Mouse (Mus musculus): ENCODE measurements around the gene Haghl.

The Haghl gene

DNA sequence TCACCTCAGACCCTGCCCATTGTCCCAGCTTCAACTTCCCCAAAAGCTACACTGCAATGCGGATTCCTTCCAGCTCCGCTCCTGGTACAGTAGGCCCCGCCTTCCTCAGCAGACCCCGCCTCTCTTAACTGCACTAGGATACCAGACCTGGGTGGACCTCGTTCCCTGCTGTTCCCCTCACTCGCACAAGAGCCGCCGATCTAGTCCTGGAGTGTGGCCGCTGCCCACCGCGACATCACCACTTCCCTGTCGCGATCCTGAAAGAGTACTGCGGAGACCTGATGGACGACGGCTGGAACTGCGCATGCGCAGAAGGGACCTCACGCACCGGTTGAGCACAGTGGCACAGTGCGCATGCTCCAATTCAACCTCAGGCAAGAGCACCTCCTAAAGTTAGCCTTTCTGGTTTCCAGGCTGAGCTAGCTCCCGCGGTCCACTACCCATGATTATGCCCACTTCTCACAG is at the start of gene Haghl:
Gene Haghl (minus strand): TSS at position 393 of the 465 bp plus-strand sequence.
- peak; percentile 98 for DNase-seq (ENCODE audit: low read depth, low spot score)

DNA sequence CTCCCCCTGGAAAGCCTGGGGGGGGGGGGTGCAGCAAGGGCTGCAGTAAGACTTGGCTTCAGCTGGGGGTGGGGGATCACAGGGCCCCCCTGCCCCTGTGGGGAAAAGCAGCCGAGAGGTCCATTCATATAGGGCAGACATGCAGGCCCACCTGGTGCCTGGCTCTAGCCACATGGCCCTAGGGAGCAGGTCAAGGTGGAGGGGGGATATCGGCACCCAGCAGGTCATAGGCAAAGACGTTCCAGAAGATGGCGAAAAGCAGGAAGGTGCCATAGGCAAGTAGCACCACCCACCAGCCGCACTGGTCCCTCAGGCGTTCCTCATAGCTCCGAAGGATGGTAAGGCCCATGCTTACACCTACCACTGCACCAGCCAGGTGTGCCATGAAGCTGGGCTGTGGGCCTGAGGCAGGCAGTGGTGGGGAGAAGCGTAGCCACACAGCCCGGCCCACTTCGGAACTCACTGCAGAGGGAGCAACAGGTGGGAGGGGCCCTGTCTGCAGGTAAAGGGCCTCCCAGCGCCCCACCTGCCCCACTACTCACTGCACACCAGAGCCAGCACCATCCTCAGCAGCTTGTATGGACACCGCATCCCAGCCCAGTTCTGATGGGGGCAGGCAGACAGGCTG is 49.2 kb upstream of the Haghl start:
- no peak for DNase-seq (ENCODE audit: low read depth, low spot score)

DNA sequence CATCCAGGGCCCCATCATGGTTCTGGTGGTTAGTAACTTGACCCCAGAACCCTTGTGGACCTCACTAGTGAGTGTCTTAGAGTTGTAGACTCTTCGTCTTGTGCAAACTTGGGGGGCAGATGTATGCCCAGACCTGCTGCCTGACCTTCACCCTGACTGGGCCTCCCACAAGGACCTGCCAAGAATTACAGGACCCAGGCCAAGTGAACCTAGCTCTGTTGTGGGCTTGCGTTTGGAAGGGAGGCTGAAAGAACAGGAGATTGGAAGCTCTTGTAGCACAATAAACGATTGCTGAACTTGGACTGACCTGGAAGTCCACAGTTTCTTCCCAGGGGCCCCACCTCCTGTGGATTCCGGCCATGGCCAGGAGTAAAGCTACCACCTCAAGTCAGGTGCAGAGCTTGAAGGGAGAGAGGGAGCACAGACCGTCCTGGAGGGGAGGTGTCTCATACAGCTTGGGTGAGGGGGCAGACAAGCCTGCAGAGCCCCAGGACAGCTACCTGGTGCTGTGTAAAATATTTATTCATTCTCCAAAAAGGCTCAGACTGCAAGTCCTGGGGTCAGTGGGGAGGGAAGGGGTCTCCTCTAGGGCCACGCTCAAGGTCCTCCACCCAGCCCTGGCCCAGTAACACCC is 48.6 kb upstream of the Haghl start:
- no peak for DNase-seq (ENCODE audit: low read depth, low spot score)

DNA sequence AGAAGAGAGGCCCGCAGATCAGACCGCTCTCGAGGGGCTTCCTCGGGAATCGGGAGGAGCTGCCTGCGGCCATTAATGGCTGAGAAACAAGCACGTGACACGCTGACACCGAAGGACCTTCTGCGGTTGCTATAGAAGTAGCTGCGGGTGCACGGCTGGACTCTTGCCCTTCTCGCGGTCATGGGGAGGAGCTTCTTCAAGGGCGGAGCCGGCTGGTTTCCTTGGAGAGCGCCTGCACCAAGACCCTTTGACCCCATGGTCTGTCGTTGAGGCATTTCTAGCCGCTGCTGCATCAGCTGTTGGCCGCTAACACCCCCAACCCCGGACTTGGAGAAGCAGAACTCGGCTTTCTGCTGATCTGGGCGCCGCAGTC is 47.8 kb upstream of the Haghl start, which contains the start of gene Stub1:
Gene Stub1 (minus strand): TSS at position 114 of the 373 bp plus-strand sequence.
- peak; percentile 82 for DNase-seq (ENCODE audit: low read depth, low spot score)

DNA sequence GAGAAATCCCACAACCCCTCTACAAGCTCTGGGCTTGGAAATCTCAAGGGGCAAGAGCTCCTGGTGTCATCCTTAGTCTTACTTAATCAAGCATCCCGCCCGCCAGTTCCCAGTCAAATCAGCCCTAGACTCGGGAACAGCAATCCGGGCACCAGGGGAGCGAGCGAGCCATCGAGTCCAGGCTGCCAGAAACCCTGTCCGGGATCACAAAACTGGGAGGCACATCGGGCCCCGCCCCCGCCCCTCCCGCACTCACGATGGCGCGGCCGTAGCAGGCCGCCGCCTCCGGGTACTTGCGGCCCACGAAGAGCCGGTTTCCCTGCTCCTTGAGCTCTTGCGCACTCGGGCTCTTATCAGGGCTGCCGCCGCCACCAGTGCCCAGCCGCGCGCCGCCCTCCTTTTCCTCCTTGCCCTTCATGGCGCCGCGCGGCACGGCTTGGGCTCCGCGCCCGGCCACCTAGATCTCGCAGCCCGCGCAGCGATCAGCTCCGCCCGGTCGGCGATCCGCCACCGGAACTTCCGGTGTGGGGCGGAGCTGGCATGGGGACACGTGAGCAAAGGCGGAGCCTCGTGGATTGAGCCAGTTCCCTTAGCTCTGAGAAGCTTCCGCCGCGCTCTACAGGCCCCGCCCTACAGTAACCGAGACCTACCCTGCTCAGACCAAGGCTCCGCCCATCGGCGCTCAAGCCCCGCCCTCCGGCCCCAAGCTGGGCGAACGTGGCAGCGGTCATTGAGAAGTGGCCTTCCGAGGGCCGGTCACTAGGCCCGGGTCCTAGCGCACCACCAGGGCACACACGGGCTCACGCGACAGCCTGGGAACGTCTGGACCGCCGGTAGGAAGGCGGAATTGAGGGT is 47.2 kb upstream of the Haghl start:
- DNase-seq (ENCODE audit: low read depth, low spot score) = peak; percentile 99

DNA sequence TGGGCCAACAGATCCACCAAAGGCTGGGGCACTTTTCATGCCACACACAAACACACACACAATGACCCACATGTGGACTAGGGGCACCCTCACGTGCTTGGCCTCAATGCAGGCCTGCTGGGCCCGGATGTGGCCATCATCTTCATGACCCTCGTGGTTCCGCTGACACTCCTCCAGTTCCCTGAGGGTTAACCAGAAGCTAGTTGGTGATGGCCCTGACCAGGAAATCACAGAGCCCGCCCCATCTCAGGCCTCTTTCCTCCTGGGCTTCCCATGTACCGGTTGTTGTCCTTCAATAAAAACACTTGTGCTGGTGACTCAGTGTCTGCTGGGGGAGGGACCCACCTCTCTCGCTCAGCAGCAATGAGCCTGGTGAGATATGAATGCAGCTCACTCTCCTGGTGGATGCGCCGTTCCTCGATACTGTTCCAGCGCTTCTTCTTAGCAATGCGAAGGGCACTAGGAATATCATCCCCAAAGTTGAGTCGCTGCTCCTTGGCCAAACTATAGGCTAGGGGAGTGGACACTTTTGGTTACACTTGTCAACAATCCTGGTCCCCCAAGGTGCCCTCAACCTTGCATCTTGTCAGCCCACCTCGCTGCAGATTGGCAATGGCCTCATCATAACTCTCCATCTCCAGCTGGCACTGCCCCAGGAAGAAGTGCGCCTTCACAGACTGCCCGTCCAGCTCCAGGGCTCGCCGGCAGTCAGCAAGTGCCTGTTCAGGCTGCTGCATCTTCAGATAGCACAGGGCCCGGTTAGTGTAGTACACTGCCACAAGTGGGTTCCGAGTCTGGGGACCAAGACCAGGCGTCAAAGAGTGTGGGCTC is 46.2 kb upstream of the Haghl start:
- no peak for DNase-seq (ENCODE audit: low read depth, low spot score)

DNA sequence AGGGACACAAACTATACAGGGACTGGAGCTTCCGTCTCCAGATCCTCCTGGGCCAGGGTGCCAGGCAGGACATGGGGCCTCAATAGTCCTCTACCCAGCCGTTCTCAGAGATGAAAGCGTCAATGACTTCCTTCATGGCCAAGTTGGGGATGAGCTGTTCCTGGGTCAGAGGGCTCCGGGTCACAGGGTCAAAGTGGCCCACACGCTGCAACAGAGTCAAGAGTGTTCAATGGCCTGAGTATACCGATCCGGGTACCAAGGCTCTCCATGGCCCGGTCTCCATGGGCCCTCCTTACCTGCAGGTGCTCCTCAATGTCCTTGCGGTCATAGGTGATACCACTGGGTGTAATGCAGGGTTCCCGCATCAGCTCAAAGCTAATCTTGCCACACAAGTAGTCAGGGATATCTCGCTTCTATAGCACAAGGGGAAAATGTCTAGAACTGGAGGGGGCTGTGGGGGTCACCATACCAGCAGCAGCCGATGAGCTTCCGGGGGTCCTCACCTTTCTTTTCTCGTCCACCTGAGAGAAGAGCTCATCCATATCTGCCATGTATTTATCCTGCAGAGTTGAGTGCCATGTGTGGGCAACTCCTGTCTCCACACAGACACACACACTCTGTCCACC is 45.4 kb upstream of the Haghl start:
- no peak for DNase-seq (ENCODE audit: low read depth, low spot score)

DNA sequence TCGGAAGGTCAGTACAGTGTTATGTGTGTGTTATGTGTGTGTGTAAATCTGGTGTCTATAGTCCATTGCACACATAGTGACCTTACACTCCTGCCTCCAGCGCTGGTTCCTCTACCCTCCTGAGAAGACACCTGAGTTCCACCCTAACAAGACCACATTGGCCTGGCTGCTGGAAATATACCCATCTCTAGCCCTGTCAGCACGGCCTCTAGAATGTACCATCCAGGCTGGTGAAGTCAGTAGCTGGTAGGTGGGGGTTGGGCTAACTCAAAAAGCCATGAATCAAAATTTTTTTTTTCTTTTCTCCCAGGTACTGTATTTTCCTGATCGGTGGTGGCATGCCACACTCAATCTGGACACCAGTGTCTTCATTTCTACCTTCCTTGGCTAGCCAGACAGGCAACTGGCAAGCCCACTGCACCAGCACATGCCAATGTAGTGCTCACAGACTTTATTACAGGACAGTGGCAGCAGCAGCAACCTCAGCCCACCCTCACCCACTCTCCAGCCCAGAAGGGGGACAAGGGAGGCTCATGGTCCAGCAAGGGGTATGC is 44.8 kb upstream of the Haghl start:
- no peak for DNase-seq (ENCODE audit: low read depth, low spot score)

DNA sequence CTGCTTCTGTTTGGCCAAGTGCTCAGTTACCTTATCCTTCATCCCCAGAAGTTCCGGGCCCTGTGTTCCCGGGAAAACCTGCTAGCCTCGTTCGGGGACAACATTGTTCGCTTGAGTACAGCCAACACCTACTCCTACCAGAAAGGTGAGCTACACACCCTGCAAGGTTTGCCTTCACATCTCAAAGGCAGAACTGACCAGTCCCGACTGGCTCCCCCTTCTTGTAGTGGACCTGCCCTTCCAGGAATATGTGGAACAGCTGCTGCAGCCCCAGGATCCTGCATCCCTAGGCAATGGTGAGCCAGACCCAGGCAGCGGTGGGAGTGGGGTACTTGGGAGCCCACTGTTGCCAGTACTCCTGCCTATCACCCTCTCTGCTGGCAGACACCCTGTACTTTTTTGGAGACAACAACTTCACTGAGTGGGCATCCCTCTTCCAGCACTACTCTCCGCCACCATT is 44.1 kb upstream of the Haghl start:
- no peak for DNase-seq (ENCODE audit: low read depth, low spot score)

DNA sequence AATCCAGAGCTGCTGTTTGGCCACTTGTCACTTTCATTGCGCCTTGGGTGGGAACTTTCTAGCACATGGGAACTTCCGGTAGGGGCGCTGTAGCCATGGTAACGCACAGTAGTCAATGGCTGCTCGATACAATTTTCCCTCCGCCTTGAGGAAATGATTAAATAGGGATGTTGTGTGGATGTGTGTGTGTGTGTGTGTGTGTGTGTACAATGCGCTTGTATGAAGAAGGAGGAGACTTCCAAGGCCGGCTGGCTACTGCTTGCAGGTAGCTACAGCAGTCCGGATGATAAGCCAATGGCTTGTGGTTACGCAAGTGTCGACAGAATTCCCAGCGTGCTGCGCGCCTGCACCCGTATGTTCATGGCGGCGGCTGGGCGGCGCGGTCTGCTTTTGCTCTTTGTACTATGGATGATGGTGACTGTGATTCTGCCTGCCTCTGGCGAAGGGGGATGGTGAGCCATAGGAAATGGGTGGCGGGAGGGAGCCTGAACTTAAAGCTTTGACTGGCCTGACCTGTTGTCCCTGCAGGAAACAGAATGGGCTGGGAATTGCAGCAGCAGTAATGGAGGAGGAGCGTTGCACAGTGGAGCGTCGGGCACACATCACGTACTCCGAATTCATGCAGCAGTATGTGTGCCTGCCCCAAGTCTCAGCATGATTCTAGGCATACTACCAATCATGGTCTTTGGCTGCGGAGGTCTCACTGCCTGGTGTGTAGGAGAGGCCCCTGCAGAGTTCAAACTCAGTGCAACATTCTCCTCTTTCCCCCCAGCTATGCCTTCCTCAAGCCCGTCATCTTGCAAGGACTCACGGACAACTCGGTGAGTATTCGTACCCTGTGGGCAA is 43.5 kb upstream of the Haghl start, which contains the start of gene Jmjd8:
Gene Jmjd8 (plus strand): TSS at position 156 of the 846 bp plus-strand sequence.
- peak; percentile 67 for DNase-seq (ENCODE audit: low read depth, low spot score)

DNA sequence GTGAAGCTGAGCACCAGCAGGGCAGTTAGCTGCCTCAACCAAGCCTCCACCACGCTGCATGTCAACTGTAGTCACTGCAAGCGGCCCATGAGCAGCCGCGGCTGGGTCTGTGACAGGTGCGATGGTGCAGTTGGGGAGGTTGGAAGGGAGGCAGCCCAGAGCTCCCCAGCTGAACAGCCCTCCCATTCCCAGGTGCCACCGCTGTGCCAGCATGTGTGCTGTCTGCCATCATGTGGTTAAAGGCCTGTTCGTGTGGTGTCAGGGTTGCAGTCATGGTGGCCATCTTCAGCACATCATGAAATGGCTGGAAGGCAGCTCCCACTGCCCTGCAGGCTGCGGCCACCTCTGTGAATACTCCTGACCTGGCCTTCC is 42.7 kb upstream of the Haghl start:
- DNase-seq (ENCODE audit: low read depth, low spot score) = no peak

DNA sequence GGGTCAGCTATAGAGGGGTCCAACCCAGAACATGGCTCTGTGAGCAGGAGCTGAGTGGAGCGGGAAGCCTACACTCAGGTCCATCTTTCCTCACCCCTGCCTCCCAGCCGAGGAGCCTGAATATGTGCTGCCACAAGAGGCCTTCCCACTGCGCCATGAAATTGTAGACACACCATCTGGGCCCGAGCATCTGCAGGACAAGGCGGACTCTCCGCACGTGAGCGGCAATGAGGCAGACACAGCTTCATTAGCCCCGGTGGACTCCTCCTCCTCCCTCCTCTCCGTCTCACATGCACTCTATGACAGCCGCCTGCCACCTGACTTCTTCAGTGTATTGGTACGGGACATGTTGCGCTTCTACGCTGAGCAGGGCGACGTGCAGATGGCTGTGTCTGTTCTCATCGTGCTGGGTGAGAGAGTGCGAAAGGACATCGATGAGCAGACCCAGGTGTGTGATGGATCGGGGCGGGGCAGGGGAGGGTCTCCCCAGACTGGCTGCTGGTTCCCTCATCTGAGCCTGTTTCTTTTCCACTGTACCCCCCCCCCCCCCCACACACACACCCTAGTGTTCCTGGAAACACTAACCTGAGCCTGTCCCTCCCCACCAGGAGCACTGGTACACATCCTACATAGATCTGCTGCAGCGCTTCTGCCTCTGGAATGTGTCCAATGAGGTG is 42.2 kb upstream of the Haghl start:
- DNase-seq (ENCODE audit: low read depth, low spot score) = no peak

DNA sequence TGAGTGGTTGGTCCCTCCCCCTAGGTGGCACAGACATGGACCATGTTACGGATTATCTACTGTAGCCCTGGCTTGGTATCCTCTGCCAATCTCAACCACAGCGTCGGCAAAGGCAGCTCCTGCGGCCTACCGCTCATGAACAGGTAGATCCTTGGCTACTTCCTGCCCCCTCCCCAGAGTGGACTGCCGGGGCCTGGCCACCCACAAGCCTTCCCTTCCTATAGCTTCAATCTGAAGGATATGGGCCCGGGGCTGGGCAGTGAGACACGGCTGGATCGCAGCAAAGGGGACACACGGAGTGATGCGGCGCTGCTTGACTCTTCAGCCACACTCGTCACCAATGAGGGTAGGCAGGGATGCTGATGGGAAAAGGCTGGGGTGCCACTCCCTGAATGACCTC is 41.5 kb upstream of the Haghl start:
- DNase-seq (ENCODE audit: low read depth, low spot score) = no peak

DNA sequence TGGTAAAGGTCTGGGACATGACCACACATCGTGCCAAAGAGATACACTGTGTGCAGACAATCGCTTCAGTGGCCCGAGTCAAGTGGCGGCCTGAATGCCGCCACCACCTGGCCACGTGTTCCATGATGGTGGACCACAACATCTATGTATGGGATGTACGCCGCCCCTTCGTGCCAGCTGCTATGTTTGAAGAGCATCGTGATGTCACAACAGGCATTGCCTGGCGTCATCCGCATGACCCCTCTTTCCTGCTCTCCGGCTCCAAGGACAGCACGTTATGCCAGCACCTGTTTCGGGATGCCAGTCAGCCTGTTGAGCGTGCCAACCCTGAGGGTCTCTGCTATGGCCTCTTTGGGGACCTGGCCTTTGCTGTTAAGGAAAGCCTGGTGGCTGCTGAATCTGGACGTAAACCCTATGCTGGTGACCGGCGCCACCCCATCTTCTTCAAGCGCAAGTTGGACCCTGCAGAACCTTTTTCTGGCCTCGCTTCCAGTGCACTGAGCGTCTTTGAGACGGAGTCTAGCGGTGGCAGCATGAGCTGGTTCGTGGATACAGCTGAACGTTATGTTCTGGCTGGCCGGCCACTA is 40.6 kb upstream of the Haghl start:
- DNase-seq (ENCODE audit: low read depth, low spot score) = no peak

DNA sequence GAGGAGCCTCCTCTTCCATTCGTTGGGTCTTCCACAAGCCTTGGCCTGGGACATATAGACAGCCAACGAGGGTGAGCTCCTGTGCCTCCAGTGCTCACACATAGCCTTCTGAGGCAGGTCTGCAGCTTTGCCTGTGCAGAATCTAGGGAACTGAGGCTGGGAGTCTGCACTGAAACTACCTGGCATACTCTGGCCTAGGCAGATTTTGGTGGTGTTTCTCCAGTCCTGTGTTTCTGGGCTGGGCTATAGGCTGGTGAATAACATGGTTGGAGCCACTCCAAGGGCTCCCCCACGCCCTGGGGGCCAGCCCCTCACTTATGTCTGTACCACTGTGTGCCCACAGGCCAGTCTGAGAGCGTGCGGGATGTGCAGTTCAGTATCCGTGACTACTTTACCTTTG is 39.8 kb upstream of the Haghl start:
- DNase-seq (ENCODE audit: low read depth, low spot score) = no peak

DNA sequence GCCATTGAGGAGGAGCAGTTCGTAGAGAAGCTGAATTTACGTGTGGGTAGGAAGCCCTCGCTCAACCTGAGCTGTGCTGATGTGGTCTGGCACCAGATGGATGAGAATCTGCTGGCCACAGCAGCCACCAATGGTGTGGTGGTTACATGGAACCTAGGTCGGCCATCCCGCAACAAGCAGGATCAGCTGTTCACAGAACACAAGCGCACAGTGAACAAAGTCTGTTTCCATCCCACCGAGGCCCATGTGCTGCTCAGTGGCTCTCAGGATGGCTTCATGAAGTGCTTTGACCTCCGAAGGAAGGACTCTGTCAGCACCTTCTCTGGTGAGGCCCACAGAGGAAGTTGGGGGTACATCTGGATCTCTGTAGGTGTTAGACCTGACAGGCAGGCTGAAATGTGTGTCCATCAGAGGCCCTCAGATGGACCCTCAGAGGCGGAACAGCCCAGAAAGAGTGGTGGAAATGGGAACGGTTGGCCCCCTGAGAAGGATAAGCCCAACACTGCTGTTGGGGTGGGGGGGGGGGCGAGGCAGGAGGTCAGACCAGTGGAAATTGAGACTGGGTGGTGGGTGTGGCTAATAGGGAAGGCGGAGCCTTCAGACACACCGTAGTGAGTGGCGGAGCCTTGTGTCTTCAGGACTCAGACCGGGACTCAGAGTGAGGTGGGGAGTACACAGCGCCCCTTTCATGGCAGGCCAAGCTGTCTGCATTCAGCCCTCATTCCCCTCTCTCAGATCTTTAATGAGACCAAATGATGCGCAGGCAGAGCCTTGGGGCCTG is 39.1 kb upstream of the Haghl start:
- DNase-seq (ENCODE audit: low read depth, low spot score) = no peak

DNA sequence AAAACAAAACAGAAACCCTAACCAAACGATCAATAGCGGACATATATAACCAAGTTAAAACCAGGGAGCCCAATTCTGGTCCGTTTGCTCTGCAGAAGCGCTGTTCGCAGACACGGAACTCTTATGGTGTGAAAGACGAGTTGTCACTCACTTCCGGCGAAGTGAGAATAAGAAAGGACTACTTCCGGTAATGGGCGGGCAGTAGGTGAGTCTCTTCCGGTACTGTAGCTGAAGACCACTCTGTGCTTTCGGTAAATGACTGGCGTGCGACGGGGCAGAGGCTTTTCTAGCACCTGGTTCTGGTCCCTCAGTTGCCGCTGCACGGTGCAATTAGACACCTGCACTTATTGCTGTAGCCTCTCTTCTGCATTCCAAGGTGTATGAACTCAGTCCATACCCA is 38.0 kb upstream of the Haghl start, which contains the start of gene Wdr24:
Gene Wdr24 (plus strand): TSS at position 176 of the 400 bp plus-strand sequence.
- DNase-seq (ENCODE audit: low read depth, low spot score) = peak; percentile 75

All from embryo, embryonic 11.5 days (tissue).